Mouse (Mus musculus) stomach, postnatal 0 days (tissue): ENCODE results near the gene Elavl2. TPM values are rescaled to one million over a fixed set of nuclear protein-coding genes. Genes with fewer than 3 reads are reported as not detected.

Source experiments
- ATAC-seq: fragments of 200-750 bp; cut with Nextera tagmentation; 2 replicates; pipeline ENCODE4 v1.8.0; 2017; ENCODE audit not compliant: low FRiP score, low TSS enrichment
- DNase-seq: peaks from one replicate; pipeline ENCODE4 v3.0.0-alpha.2; 2016; ENCODE audit warnings: low spot score
- H3K27ac ChIP-seq: fragments of 300-500 bp; sonication (generic); replicated peaks from 2 replicates; pipeline ENCODE4 v1.5.1; 2014; ENCODE audit warnings: mild to moderate bottlenecking, control low read depth
- H3K27me3 ChIP-seq: fragments of 300-500 bp; sonication (generic); 2 replicates; pipeline ENCODE4 v1.6.1; 2014; ENCODE audit warnings: low read length; ENCODE audit not compliant: control insufficient read depth, insufficient read depth
- H3K36me3 ChIP-seq: fragments of 300-500 bp; sonication (generic); 2 replicates; pipeline ENCODE4 v1.6.1; 2014; ENCODE audit warnings: low read length, mixed read lengths; ENCODE audit not compliant: control insufficient read depth, insufficient read depth
- H3K4me1 ChIP-seq: fragments of 300-500 bp; sonication (generic); replicated peaks from 2 replicates; pipeline ENCODE4 v1.6.1; 2014; ENCODE audit warnings: antibody characterized with exemption; ENCODE audit not compliant: control insufficient read depth, insufficient read depth
- H3K4me2 ChIP-seq: fragments of 300-500 bp; sonication (generic); replicated peaks from 2 replicates; pipeline ENCODE4 v1.6.1; 2014; ENCODE audit warnings: low read depth, mild to moderate bottlenecking, control low read depth, moderate library complexity
- H3K4me3 ChIP-seq: fragments of 300-500 bp; sonication (generic); 2 replicates; pipeline ENCODE4 v1.5.1; 2014; ENCODE audit warnings: low read depth, low read length, control low read depth
- H3K9ac ChIP-seq: fragments of 300-500 bp; sonication (generic); 2 replicates; pipeline ENCODE4 v1.6.1; 2014; ENCODE audit warnings: mild to moderate bottlenecking, low read length, control low read depth, mixed read lengths
- H3K9me3 ChIP-seq: fragments of 300-500 bp; sonication (generic); 2 replicates; pipeline ENCODE4 v1.6.1; 2016; ENCODE audit warnings: low read length; ENCODE audit not compliant: control insufficient read depth
- CTCF ChIP-seq: IDR thresholded peaks from 2 replicates; pipeline ENCODE4 v1.5.1; 2016; ENCODE audit warnings: antibody characterized with exemption, low read depth, mild to moderate bottlenecking, moderate library complexity
- EP300 ChIP-seq: optimal IDR thresholded peaks from 2 replicates; pipeline ENCODE3; 2016; ENCODE audit warnings: antibody characterized with exemption
- WGBS: fragments of 180-500 bp; shearing (Covaris S2); extraction: QIAGEN DNeasy Blood & Tissue Kit; methylation state at CpG from one replicate; pipeline ENCODE4 v1.1.7; 2014; 5-methylcytosine and 5-hydroxymethylcytosine counted together
- polyA plus RNA-seq: library from polyadenylated mRNA; unstranded; fragments of >200 nt; fragmentation: Nextera tagmentation; extraction: Ambion mirVana; gene quantifications from 2 replicates; pipeline ENCODE4 v1.2.1, GENCODE M21; 2015

Elavl2 gene
- polyA plus RNA-seq, 1 experiment from 2014 or later, result 1.5 TPM

DNA sequence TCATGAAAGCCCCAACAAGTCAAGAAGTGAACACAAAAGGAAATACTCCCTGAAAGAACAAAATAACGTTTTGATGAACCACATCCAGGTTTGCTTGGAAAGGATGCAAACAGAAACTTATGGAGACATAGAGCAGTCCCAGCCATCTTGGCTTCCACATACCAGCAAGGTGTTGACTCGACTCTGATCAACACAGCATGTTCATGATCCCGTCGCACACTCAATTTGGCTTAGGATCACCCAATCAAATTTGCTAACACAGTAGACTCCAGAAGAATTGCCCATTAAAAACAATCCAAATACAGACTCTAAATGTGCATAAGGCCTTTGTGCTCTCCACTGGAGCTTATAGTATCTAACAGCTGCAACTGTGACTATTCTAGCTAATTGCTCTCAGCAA, 156.7 kb downstream of the Elavl2 start:
- no peaks in the 10 kb centered on the region for H3K36me3 ChIP-seq
- H3K4me1 ChIP-seq, result no peaks in the 10 kb centered on the region
- TF ChIP-seq EP300, result no peak
- TF ChIP-seq CTCF, result no peak
- H3K9me3 ChIP-seq, result no peaks in the 10 kb centered on the region
- no peak overlapping the region for H3K4me3 ChIP-seq
- no peak for DNase-seq
- H3K27me3 ChIP-seq, result no peaks in the 10 kb centered on the region
- no peak for ATAC-seq
- no peak overlapping the region for H3K27ac ChIP-seq
- no peak overlapping the region for H3K4me2 ChIP-seq
- no peak overlapping the region for H3K9ac ChIP-seq
- WGBS, result 83% methylated on average over 4 of the region's 4 CpGs

GRCm38 (mm10) chr4:91238739-91239485, 161.7 kb downstream of the Elavl2 start:
- no peak for DNase-seq
- TF ChIP-seq EP300 (no peak), CTCF (no peak)
- no peak overlapping the region for H3K27ac ChIP-seq
- H3K4me1 ChIP-seq, result no peaks in the 10 kb centered on the region
- no peaks in the 10 kb centered on the region for H3K36me3 ChIP-seq
- no peaks in the 10 kb centered on the region for H3K27me3 ChIP-seq
- H3K4me2 ChIP-seq, result no peak overlapping the region
- H3K4me3 ChIP-seq, result no peak overlapping the region
- no peak for ATAC-seq
- no peak overlapping the region for H3K9ac ChIP-seq
- no peaks in the 10 kb centered on the region for H3K9me3 ChIP-seq
- 71% methylated on average over 6 of the region's 6 CpGs for WGBS

GRCm38 (mm10) chr4:91236976-91237375, 163.6 kb downstream of the Elavl2 start:
- WGBS, result 32% methylated on average over 7 of the region's 7 CpGs
- H3K27ac ChIP-seq, result no peak overlapping the region

DNA sequence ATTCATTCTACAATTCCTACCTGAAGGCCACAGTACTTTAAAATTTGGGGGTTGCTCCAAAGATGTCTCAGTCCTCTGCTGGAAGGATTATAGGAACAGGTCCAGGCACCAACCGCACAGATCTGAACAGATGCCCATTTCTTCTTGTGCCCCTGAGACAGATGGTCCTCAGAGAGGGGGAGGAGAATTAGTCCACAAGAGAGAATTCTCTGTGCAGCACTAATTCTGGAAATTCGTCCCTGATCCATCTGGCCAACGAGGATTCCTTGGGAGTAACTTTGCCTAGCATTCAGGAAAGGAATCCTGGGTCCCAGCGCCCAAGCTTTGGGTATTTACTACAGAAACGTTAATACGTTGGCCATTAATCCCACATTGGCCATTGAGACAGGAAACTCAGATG, 165.6 kb downstream of the Elavl2 start:
- H3K9ac ChIP-seq, result no peak overlapping the region
- no peak overlapping the region for H3K4me3 ChIP-seq
- no peak overlapping the region for H3K27ac ChIP-seq
- DNase-seq, result no peak
- H3K27me3 ChIP-seq, result no peaks in the 10 kb centered on the region
- 82% methylated on average over 6 of the region's 6 CpGs for WGBS
- no peak overlapping the region for H3K4me2 ChIP-seq
- no peaks in the 10 kb centered on the region for H3K4me1 ChIP-seq
- TF ChIP-seq EP300 (no peak), CTCF (no peak)
- ATAC-seq, result no peak
- H3K36me3 ChIP-seq, result no peaks in the 10 kb centered on the region
- H3K9me3 ChIP-seq, result no peaks in the 10 kb centered on the region

More at GRCm38 (mm10) chr4:91236976-91237375, 163.6 kb downstream of the Elavl2 start:
- no peak overlapping the region for H3K9ac ChIP-seq
- TF ChIP-seq CTCF (no peak), EP300 (no peak)
- H3K27me3 ChIP-seq, result no peaks in the 10 kb centered on the region
- H3K4me2 ChIP-seq, result no peak overlapping the region
- no peaks in the 10 kb centered on the region for H3K36me3 ChIP-seq
- DNase-seq (no peak), ATAC-seq (no peak)
- no peaks in the 10 kb centered on the region for H3K4me1 ChIP-seq
- no peaks in the 10 kb centered on the region for H3K9me3 ChIP-seq
- no peak overlapping the region for H3K4me3 ChIP-seq

DNA sequence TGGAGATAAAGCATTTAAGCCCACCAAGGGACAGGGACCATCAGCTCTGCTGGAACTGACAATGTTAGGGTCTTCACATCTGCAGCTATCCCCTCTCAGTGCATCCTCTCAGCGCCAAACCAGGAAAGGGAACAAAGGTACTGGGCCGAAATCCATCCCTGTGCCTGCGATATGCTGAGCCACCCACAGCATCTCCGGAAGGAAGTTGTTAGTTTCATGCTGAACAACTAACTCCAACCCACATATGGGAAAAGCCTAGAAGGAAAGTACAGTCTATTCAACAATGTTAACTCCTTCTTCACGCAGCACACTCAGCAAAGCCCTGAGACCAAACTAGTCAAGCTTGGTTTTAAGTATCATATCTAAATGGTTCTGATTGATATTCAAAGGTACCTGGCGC, 167.0 kb downstream of the Elavl2 start:
- H3K36me3 ChIP-seq, result no peaks in the 10 kb centered on the region
- no peak overlapping the region for H3K9ac ChIP-seq
- no peak for ATAC-seq
- 82% methylated on average over 6 of the region's 6 CpGs for WGBS
- H3K4me2 ChIP-seq, result no peak overlapping the region
- no peak for DNase-seq
- H3K27me3 ChIP-seq, result no peaks in the 10 kb centered on the region
- no peaks in the 10 kb centered on the region for H3K4me1 ChIP-seq
- no peak overlapping the region for H3K27ac ChIP-seq
- H3K4me3 ChIP-seq, result no peak overlapping the region
- no peak for TF ChIP-seq EP300
- TF ChIP-seq CTCF, result no peak
- H3K9me3 ChIP-seq, result no peaks in the 10 kb centered on the region

DNA sequence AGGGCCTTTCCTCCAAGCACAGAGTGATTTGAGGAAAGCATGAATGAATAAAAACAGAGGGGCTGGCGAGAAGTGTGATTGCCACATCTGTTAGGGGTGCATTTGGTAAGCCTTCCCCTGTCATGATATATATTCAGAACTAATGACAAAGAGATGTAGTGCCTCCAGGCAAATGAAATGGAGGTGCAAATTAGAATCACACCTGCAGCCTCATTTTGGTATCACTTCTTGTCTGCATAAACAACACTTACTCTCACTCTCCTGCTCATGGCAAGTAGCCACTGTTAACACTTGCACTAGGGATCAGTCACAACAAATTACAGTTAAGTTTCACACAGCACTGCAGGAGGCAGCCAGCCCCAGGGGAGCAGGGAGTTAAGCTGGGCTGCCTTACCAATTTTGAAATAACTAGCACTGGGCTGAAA, 170.1 kb downstream of the Elavl2 start:
- Histone ChIP-seq H3K36me3 (no peaks in the 10 kb centered on the region), H3K27ac (no peak overlapping the region), H3K9ac (no peak overlapping the region), H3K4me3 (no peak overlapping the region), H3K4me2 (no peak overlapping the region), H3K9me3 (no peaks in the 10 kb centered on the region), H3K27me3 (no peaks in the 10 kb centered on the region), H3K4me1 (no peaks in the 10 kb centered on the region)
- no peak for DNase-seq
- TF ChIP-seq EP300 (no peak), CTCF (no peak)
- no peak for ATAC-seq
- 74% methylated on average over 1 of the region's 1 CpGs for WGBS
